27 mouse cellular contexts compared by ENCODE assay signal in genomic region chr17:4813232-4813631, GRCm38 (mm10).
"Had no signal": no experiment of that assay in that cellular context is flagged by ENCODE, and none has a peak within 500 bp of the region (broad histone marks: within the 10 kb centered on the region; RNA-seq: fewer than 3 reads in every experiment).

No protein-coding gene starts in this region.

- H3K27ac ChIP-seq: embryonic facial prominence, embryonic 10.5 days; embryonic facial prominence, embryonic 12.5 days; embryonic facial prominence, embryonic 13.5 days; embryonic facial prominence, embryonic 15.5 days; forebrain, embryonic 10.5 days; forebrain, embryonic 12.5 days; forebrain, embryonic 13.5 days; forebrain, embryonic 15.5 days; gastrocnemius, adult 2 months; heart, adult 2 months had no signal

- H3K4me3 ChIP-seq: embryonic facial prominence, embryonic 10.5 days; embryonic facial prominence, embryonic 12.5 days; embryonic facial prominence, embryonic 13.5 days; embryonic facial prominence, embryonic 15.5 days; erythroblast, embryonic 14.5 days; forebrain, embryonic 10.5 days; forebrain, embryonic 12.5 days; forebrain, embryonic 13.5 days; forebrain, embryonic 15.5 days; gastrocnemius, adult 2 months; heart, adult 2 months had no signal

- H3K4me1 ChIP-seq: embryonic facial prominence, embryonic 10.5 days; embryonic facial prominence, embryonic 12.5 days; embryonic facial prominence, embryonic 13.5 days; embryonic facial prominence, embryonic 15.5 days; forebrain, embryonic 10.5 days; forebrain, embryonic 12.5 days; forebrain, embryonic 13.5 days; forebrain, embryonic 15.5 days had no signal

- H3K27me3 ChIP-seq: embryonic facial prominence, embryonic 13.5 days; embryonic facial prominence, embryonic 15.5 days; forebrain, embryonic 12.5 days; forebrain, embryonic 13.5 days; forebrain, embryonic 15.5 days had no signal

- H3K9ac ChIP-seq: embryonic facial prominence, embryonic 12.5 days; embryonic facial prominence, embryonic 13.5 days; embryonic facial prominence, embryonic 15.5 days; forebrain, embryonic 12.5 days; forebrain, embryonic 13.5 days; forebrain, embryonic 15.5 days; forebrain, postnatal 0 days had no signal

- ATAC-seq: forebrain, embryonic 13.5 days; forebrain, embryonic 14.5 days; forebrain, embryonic 15.5 days; forebrain, embryonic 16.5 days; forebrain, postnatal 0 days had no signal

- H3K4me2 ChIP-seq: embryonic facial prominence, embryonic 12.5 days; embryonic facial prominence, embryonic 13.5 days; embryonic facial prominence, embryonic 15.5 days; forebrain, embryonic 12.5 days; forebrain, embryonic 13.5 days; forebrain, embryonic 15.5 days had no signal

- H3K9me3 ChIP-seq: embryonic facial prominence, embryonic 10.5 days; embryonic facial prominence, embryonic 12.5 days; embryonic facial prominence, embryonic 13.5 days; embryonic facial prominence, embryonic 15.5 days; forebrain, embryonic 10.5 days; forebrain, embryonic 12.5 days; forebrain, embryonic 13.5 days had no signal

- DNase-seq: cerebellum, adult 2 months; cerebellum, adult 8-10 months; cerebellum, adult 9-10 months; cerebellum, adult 9-11 months; cerebellum, postnatal 10 days; cerebellum, postnatal 14 days; cerebellum, postnatal 25 days; cerebellum, postnatal 36 days; embryo, embryonic 11 days; forebrain, postnatal 0 days; gastrocnemius, adult 2 months; gastrocnemius, postnatal 10 days; gastrocnemius, postnatal 14 days; gastrocnemius, postnatal 25 days; gastrocnemius, postnatal 36 days had no signal

- H3K36me3 ChIP-seq: embryonic facial prominence, embryonic 10.5 days; embryonic facial prominence, embryonic 12.5 days; embryonic facial prominence, embryonic 13.5 days; embryonic facial prominence, embryonic 15.5 days; forebrain, embryonic 10.5 days; forebrain, embryonic 12.5 days; forebrain, embryonic 15.5 days had no signal
